Mouse (Mus musculus) forebrain, embryonic 16.5 days (tissue): ENCODE measurements at regions not wholly inside any gene's neighbourhood (a gene's known extent, or its start where the extent isn't known, plus 50 kb on each side); places are given as distances from the start of the nearest gene placed in this dataset.

Experiments
- ATAC-seq: fragments of 200-750 bp; cut with Nextera tagmentation; 2 replicates; pipeline ENCODE4 v1.8.0; 2017; ENCODE audit warnings: mild to moderate bottlenecking, moderate library complexity
- H3K27ac ChIP-seq: fragments of 300-500 bp; sonication (generic); 2 replicates; pipeline ENCODE4 v1.5.1; 2014; ENCODE audit warnings: low read length, control low read depth
- H3K27me3 ChIP-seq: fragments of 300-500 bp; sonication (generic); replicated peaks from 2 replicates; pipeline ENCODE4 v1.6.1; 2014; ENCODE audit warnings: low read length; ENCODE audit not compliant: control insufficient read depth, insufficient read depth
- H3K36me3 ChIP-seq: fragments of 300-500 bp; sonication (generic); 2 replicates; pipeline ENCODE4 v1.6.1; 2014; ENCODE audit not compliant: control insufficient read depth, insufficient read depth
- H3K4me1 ChIP-seq: fragments of 300-500 bp; sonication (generic); replicated peaks from 2 replicates; pipeline ENCODE4 v1.6.1; 2014; ENCODE audit warnings: low read length; ENCODE audit not compliant: control insufficient read depth, insufficient read depth
- H3K4me2 ChIP-seq: fragments of 300-500 bp; sonication (generic); 2 replicates; pipeline ENCODE4 v1.6.1; 2014; ENCODE audit warnings: mild to moderate bottlenecking, low read length, control low read depth
- H3K4me3 ChIP-seq: fragments of 300-500 bp; sonication (generic); replicated peaks from 2 replicates; pipeline ENCODE4 v1.5.1; 2014; ENCODE audit warnings: mild to moderate bottlenecking, low read length, control low read depth
- H3K9ac ChIP-seq: fragments of 300-500 bp; sonication (generic); replicated peaks from 2 replicates; pipeline ENCODE4 v1.6.1; 2014; ENCODE audit warnings: low read depth, low read length, control low read depth
- H3K9me3 ChIP-seq: fragments of 300-500 bp; sonication (generic); 2 replicates; pipeline ENCODE4 v1.6.1; 2016; ENCODE audit warnings: low read length; ENCODE audit not compliant: control insufficient read depth
- WGBS: fragments of 180-500 bp; shearing (Covaris S2); extraction: QIAGEN DNeasy Blood & Tissue Kit; methylation state at CpG from one replicate; pipeline ENCODE4 v1.1.7; 2014; 5-methylcytosine and 5-hydroxymethylcytosine counted together

DNA sequence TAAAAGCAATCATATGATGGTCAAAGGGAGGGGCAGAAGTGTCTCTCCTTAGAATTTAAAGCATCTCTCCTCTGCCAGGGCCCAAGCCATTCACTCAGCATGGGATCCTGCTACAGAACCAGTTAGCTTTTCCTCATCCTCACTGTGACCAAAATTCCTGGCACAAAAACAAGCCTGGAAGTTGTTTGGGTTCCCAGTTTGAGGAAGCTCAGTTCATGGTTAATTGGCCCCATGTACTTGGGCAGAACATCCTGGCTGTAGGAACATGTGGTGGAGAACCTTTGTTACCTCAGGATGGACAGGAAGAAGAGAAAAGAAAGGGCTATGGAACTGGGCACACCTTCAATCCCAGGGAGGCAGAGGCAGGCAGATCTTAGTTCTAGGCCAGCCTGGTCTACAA is 52.4 kb upstream of the Mfge8 start:
- no peak for ATAC-seq

GRCm38 (mm10) chr7:79202336-79202735 is 53.5 kb upstream of the Mfge8 start:
- Histone ChIP-seq H3K9me3 (no peaks in the 10 kb centered on the region), H3K27me3 (no peaks in the 10 kb centered on the region), H3K4me1 (no peaks in the 10 kb centered on the region), H3K36me3 (no peaks in the 10 kb centered on the region), H3K9ac (no peak overlapping the region), H3K27ac (no peak overlapping the region), H3K4me2 (no peak overlapping the region), H3K4me3 (no peak overlapping the region)
- 74% methylated on average over 7 of the region's 7 CpGs for WGBS
- ATAC-seq: no peak

More for the DNA sequence above, 52.4 kb upstream of the Mfge8 start:
- Histone ChIP-seq H3K4me3 (no peak overlapping the region), H3K27me3 (no peaks in the 10 kb centered on the region), H3K4me1 (no peaks in the 10 kb centered on the region), H3K36me3 (no peaks in the 10 kb centered on the region), H3K4me2 (no peak overlapping the region), H3K9me3 (no peaks in the 10 kb centered on the region), H3K9ac (no peak overlapping the region), H3K27ac (no peak overlapping the region)

GRCm38 (mm10) chr7:79203481-79203880 is 54.6 kb upstream of the Mfge8 start:
- no peaks in the 10 kb centered on the region for H3K4me1 ChIP-seq
- H3K9me3 ChIP-seq: no peaks in the 10 kb centered on the region
- 85% methylated on average over 5 of the region's 5 CpGs for WGBS
- no peaks in the 10 kb centered on the region for H3K36me3 ChIP-seq
- H3K4me2 ChIP-seq: no peak overlapping the region
- no peak overlapping the region for H3K27ac ChIP-seq
- no peak for ATAC-seq
- H3K9ac ChIP-seq: no peak overlapping the region
- H3K4me3 ChIP-seq: no peak overlapping the region
- H3K27me3 ChIP-seq: no peaks in the 10 kb centered on the region

GRCm38 (mm10) chr7:79207140-79207539 is 58.3 kb upstream of the Mfge8 start:
- no peaks in the 10 kb centered on the region; the same call in 1 of the 2 replicates for H3K9me3 ChIP-seq
- H3K4me1 ChIP-seq: peaks cover 7% of the 10 kb centered on the region
- no peak overlapping the region for H3K4me3 ChIP-seq
- no peak overlapping the region for H3K9ac ChIP-seq
- no peak for ATAC-seq
- H3K27me3 ChIP-seq: no peaks in the 10 kb centered on the region
- no peak overlapping the region for H3K27ac ChIP-seq
- no peak overlapping the region for H3K4me2 ChIP-seq
- WGBS: 49% methylated on average over 8 of the region's 8 CpGs
- no peaks in the 10 kb centered on the region for H3K36me3 ChIP-seq

DNA sequence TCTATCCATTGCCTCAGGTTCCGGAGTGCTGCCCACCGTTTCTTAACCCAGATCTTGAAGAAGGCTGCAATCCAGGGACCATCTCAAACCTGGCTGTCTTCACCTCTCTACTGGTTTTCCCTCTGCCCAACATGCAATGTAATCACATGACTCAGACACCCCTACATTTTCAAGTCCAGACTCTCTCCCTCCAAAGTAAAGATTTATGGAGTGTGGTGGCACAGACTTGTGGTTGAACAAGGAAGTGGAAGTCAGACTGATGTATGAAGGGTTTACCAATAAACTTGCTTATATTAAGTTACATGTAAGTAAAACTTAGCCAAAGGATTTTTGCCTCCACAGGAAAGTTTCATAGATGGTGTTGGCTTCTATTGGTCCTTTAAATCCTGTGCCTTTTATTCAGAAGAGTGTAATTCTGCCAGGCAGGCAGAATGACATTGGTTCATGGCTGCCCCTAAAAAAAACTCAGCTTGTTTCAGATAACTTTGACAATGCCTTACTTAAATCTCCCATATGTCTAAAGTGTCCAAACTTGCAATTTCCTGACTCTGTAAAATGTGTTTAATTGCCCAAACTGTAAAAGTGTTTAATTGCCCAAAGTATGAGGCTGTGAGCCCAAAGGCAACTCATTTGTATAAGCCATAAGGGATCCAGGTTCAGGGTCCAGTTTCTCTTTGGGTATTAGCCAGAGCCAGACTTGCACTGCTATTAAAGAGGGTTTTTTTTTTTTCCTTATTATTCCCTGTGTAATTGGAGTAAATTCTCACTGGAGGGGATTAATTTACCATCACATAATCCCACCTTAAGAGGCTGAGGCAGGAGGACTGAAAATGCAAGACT is 61.7 kb upstream of the Mfge8 start:
- no peaks in the 10 kb centered on the region for H3K27me3 ChIP-seq
- ATAC-seq: peak; percentile 55; the same call in 1 of the 2 replicates
- no peaks in the 10 kb centered on the region; the same call in 1 of the 2 replicates for H3K9me3 ChIP-seq
- H3K36me3 ChIP-seq: no peaks in the 10 kb centered on the region
- no peak overlapping the region for H3K27ac ChIP-seq
- H3K4me3 ChIP-seq: no peak overlapping the region
- no peak overlapping the region for H3K4me2 ChIP-seq
- 90% methylated on average over 2 of the region's 2 CpGs for WGBS
- peaks cover 7% of the 10 kb centered on the region for H3K4me1 ChIP-seq
- no peak overlapping the region for H3K9ac ChIP-seq

- no peaks in the 10 kb centered on the region; the same call in 1 of the 2 replicates for H3K9me3 ChIP-seq
- H3K4me2 ChIP-seq: no peak overlapping the region
- no peak overlapping the region for H3K9ac ChIP-seq
- no peaks in the 10 kb centered on the region for H3K36me3 ChIP-seq
- H3K4me3 ChIP-seq: no peak overlapping the region
- H3K4me1 ChIP-seq: peaks cover 7% of the 10 kb centered on the region
- ATAC-seq: peak; percentile 59
- WGBS: 20% methylated on average over 9 of the region's 9 CpGs
- H3K27me3 ChIP-seq: no peaks in the 10 kb centered on the region
- no peak overlapping the region for H3K27ac ChIP-seq
Measured at GRCm38 (mm10) chr7:79211287-79211976, 61.6 kb upstream of the Abhd2 start.

GRCm38 (mm10) chr7:79212231-79212630 is 60.8 kb upstream of the Abhd2 start:
- ATAC-seq: no peak
- Histone ChIP-seq H3K4me2 (no peak overlapping the region), H3K9ac (no peak overlapping the region), H3K9me3 (no peaks in the 10 kb centered on the region; the same call in 1 of the 2 replicates), H3K27ac (no peak overlapping the region), H3K36me3 (no peaks in the 10 kb centered on the region), H3K4me1 (peaks cover 7% of the 10 kb centered on the region), H3K4me3 (no peak overlapping the region), H3K27me3 (no peaks in the 10 kb centered on the region)
- 93% methylated on average over 3 of the region's 3 CpGs for WGBS

GRCm38 (mm10) chr7:79215001-79215400 is 58.0 kb upstream of the Abhd2 start:
- WGBS: 94% methylated on average over 5 of the region's 5 CpGs
- no peaks in the 10 kb centered on the region for H3K36me3 ChIP-seq
- H3K9me3 ChIP-seq: no peaks in the 10 kb centered on the region
- H3K4me2 ChIP-seq: no peak overlapping the region
- H3K27me3 ChIP-seq: no peaks in the 10 kb centered on the region
- H3K27ac ChIP-seq: no peak overlapping the region
- ATAC-seq: no peak
- no peak overlapping the region for H3K9ac ChIP-seq
- no peak overlapping the region for H3K4me3 ChIP-seq
- peaks cover 7% of the 10 kb centered on the region for H3K4me1 ChIP-seq

DNA sequence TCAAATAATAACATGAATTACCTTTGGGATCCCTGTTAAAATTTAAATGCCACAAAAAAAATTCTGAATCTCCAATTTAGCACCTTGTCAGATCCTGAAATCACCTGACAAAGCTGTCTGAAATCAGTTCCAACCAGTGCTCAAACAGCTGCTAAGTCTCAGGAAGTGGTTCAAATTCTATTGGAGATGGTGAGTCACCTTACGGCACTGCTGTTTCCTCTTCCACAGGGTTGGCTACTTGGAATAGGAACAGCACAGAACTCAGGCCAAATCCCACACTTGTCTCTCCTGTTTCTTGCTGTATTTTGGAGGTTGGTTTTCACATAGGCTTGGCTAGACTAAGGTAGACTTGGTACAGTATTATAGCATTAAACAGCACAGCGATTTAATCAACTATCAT is 55.8 kb upstream of the Abhd2 start:
- WGBS: 95% methylated on average over 2 of the region's 2 CpGs
- H3K4me1 ChIP-seq: no peaks in the 10 kb centered on the region
- H3K36me3 ChIP-seq: no peaks in the 10 kb centered on the region
- no peak for ATAC-seq
- no peak overlapping the region for H3K4me3 ChIP-seq
- H3K27me3 ChIP-seq: no peaks in the 10 kb centered on the region
- no peak overlapping the region for H3K27ac ChIP-seq
- no peak overlapping the region for H3K4me2 ChIP-seq
- H3K9me3 ChIP-seq: no peaks in the 10 kb centered on the region
- no peak overlapping the region for H3K9ac ChIP-seq
